Mouse (Mus musculus) CD4-positive, CD25-positive, alpha-beta regulatory T cell, adult 4 months (primary cell): ENCODE data around the gene Arl4d. TPM values are rescaled to one million over a fixed set of nuclear protein-coding genes. Genes with fewer than 3 reads are reported as not detected.

Experiments
- ATAC-seq: one replicate; pipeline ENCODE4 v1.8.0; 2017
- polyA plus RNA-seq, 2 experiments: library from polyadenylated mRNA; unstranded; fragments of 100-300 nt; shearing (Covaris generic); gene quantifications; one replicate each; pipeline ENCODE4 v1.2.1; 2017

Gene Arl4d
- polyA plus RNA-seq, 2 experiments from 2014 or later: not detected

- no peak for ATAC-seq
These were observed 14.6 kb downstream of the Arl4d start for GRCm38 (mm10) chr11:101679907-101680306.

DNA sequence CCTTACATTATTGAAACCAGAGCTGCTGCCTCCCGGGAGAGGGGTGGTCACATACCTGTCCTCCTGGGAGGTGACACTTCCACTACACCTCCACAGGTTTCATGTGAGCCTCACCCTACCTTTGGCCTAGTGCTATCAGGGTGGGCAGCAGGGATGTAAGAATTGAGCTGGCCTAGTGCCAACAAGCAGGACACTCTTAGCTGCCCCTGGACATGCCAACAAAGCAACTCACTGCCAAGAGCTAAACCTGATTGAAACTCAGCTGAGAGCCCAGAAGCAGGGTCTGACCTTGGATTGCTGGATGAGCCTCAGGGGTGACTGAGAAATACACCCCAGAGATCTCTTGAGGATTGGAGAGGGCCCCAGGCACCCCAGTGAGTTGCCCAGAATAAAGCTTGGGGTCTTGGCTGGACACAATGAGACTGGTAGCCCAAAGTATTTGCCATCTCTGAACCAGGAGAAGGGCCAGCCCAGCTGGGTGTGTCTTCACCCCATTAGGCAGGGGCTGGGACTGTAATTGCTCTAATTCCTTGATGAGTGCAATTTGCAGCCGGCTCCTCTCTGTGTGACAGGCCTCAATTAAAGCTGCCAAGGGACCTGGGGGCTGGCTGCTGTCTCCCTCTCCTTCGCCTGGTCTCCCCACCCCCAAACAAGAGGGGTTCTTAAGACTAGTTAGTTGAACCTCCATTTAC, 15.4 kb downstream of the Arl4d start:
- ATAC-seq: no peak

GRCm38 (mm10) chr11:101681968-101682367, 16.6 kb downstream of the Arl4d start:
- no peak for ATAC-seq

- ATAC-seq: no peak
These were observed 17.1 kb downstream of the Arl4d start for GRCm38 (mm10) chr11:101682410-101682960.

DNA sequence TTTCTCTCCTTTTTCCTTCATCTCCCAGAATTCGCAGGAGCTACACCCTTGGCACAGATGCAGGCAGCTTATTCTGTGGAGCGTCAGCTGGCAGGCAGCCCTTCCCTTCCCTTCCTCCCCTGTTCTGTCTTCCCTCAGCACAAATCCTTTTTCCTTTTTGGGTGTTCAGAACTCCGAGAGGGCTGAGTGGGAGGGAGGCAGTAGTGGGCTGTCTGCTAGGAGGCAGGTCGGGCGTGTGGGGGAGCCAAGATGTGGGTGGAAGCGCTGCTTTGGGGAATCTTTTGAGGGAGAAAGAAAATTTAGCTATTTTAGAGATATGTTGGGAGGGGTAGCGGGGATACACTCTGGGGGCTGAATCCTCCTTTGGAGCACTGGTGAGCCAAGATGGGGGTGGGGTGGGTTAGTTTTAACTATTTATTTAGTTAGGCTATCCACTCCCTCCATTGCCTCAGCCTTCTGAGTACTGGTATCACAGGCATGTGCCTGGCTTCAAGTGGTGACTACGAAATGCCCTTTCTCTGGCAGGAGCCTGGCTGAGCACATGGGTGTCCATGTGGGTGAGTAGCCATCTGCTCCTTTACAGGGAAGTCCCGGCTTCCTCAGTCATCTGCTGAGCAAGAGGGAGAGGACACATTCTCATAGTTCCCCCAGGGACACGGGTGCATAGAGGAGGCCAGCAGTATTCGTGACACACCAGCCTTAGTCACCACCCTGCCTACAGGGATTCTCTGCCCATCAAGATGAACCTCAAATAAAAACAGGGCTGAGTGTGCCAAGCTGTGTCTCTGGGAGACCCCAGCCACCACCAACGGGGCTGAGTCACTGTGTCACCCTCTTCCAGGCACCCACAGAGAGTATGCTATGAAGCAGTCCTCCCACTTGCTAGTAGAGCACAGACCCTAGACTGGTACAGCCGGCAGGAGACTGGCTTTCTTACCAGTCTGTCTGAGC, 22.3 kb downstream of the Arl4d start:
- no peak for ATAC-seq

GRCm38 (mm10) chr11:101689701-101690113, 24.4 kb downstream of the Arl4d start:
- no peak for ATAC-seq

DNA sequence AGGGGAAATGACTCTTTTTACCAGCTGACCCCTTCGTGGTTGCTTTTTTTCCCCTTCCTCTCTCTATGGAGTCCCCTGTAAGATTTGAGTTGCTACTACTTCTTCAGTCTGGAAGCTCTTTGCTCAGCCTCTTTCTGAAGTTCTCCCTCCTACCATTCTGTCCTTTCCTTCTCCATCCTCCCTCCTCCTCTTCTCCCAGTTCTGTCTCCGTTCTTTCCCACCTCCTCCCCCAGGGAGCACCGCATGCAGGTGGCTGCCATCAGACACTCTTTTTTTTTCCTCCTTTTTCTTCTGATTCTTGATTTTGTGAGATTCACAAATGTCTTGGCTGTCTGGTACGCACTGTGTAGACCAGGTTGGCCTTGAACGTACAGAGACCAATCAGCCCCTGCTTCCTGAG, 25.0 kb downstream of the Arl4d start:
- no peak for ATAC-seq

DNA sequence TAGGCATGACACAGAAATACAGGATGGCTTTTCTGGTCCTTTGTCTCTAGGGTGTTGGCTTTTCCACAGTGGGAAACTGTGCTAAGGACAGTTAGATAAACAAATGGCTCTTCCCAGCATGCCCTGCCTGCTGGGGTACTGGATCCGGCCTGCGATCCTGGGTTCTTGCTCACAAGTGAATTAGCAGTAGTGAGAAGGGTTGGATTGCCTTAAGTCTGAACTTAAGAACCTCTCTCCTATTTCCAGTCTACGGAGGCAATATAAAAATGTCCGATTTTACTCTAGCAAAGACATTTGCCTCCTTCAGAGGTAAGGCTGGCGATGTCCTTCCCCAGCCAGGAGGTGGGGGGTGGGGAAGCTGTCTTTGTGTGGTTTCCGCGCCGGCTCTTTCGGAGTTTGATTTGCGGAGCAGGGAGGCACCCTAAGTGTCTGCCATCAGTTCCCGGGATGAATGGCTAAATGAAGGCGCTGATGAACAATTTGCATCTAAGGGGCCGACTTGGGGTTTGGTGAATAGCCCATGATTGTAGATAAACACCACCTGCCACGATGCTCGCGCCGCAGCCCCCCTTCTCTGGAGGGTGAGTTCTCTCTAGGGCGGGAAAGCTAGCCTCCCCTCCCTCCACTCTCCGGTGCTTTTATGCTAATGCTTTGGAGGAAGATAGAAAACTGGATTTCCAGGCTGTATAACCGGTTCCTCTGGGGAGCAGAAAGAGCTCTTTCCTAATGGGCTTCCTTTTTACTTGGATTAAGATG, 30.7 kb downstream of the Arl4d start:
- no peak for ATAC-seq

DNA sequence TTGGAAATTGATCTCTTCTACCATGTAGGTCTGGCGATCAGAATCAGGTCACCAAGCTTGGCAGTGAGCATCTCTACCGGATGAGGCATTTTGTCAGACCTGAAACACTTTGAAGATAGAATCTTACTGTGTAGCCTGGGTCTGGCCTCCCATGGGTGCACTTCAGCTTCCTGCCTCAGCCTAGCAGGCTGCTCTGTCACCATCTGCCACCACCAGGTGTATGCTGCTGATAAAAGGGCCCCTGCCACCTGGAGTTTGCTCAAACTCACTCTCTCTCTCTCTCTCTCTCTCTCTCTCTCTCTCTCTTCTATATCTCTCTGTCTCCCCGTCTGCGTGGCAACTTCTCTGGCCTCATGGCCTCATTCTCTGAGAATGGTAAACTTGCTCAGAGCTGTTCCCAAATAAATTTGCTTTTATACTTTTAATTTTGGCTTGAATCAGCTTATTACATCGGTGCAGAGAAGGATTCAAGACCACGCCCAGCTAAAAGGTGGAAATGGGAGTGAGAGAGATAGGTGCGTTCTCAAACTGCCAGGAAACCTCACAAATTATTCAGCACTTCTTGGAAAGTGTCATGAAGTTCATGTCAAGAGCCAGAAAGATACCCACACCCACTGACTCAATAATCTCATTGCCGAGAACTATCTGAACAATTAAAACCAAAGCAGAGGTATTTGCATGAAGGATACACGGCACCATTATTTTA, 32.0 kb downstream of the Arl4d start:
- ATAC-seq: no peak

DNA sequence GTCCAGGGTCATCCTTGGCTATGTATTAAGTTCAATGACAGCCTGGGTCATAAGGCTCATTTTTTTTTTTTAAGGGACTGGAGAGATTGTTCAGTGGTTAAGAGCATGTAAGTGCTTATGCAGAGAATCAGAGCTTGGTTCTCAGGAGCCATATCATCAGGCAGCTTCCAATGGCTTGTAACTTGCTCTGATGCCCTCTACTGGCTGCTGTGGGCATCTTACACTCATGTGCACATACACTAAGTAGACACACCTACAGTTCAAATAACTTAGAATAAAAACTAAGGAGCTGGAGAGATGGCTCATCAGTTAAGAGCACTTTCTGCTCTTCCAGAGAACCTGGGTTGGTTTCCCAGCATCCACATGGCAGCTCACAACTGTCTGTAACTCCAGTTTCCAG, 32.8 kb downstream of the Arl4d start:
- ATAC-seq: no peak

- ATAC-seq: no peak
These were observed 34.2 kb downstream of the Arl4d start for GRCm38 (mm10) chr11:101699556-101699955.

- ATAC-seq: no peak
These were observed 34.6 kb downstream of the Arl4d start for GRCm38 (mm10) chr11:101699991-101700390.

DNA sequence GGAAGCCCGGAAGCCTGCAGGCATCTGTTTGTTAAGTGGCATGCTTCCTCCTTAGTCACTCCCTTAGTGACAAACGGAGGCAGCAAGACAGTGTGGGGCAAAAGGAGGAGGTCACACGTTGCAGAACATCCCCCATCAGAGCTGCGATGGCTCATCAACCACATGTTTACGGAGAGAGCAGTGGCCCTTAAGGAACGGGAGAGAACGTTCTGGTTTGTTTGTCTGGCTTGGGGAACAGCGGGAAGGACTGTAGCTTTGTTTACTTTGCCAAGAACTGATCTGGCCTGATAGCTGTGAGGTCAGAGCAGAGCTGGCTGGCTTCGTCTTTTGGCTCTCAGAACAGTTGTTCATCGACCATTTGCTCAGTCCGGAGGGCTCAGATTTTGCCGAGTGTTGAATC, 35.1 kb downstream of the Arl4d start:
- no peak for ATAC-seq

- ATAC-seq: no peak
These were observed 38.7 kb downstream of the Arl4d start for GRCm38 (mm10) chr11:101704081-101704480.

GRCm38 (mm10) chr11:101706764-101707448, 41.6 kb downstream of the Arl4d start:
- no peak for ATAC-seq

- no peak for ATAC-seq
These were observed 43.1 kb downstream of the Arl4d start for GRCm38 (mm10) chr11:101708482-101708881.

DNA sequence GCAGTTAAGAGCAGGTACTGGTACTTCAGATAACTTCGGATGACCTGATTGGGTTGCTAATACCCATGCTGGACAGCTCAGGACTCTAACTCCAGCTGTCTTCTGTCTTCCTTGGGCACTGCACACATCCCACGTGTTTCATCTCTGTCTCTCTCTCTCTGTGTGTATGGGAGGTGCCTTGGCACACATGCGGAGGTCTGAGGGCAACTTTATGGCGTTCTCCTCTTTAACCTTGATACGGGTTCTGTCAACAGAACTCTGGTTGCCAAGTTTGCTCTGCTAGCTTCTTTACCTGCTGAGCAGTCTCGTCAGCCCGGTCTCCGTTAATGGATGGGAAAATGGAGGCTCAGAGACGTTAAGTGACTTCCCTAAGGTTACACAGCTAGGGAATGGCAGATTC, 47.5 kb downstream of the Arl4d start:
- ATAC-seq: no peak

DNA sequence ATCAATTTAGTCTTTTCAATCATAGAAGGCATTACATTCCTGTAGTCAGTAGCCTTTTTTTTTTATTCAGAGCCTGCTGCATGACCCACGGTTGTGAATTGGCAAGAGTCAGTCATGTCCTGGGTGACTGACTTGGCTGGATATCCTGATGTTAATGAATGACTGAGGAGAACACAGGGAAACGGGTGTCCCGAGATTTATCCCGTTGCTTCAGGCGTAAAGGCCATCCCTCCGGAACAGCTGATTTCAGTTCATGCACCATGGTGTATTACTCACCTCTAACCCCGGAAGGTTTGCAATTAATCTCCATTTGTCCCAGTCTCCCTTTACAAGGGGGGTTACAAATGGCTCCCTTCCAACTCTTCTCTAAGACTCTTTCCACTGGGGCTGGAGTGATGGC, 48.7 kb downstream of the Arl4d start:
- ATAC-seq: no peak
